Mouse (Mus musculus): ENCODE measurements at regions not wholly inside any gene's neighbourhood (a gene's known extent, or its start where the extent isn't known, plus 50 kb on each side); places are given as distances from the start of the nearest gene placed in this dataset.

- H3K27ac ChIP-seq (ENCODE audit: low read depth, low read length), result no peak overlapping the region
- H3K27me3 ChIP-seq (ENCODE audit: control insufficient read depth, insufficient read depth, low read length), result no peaks in the 10 kb centered on the region
- H3K4me3 ChIP-seq (ENCODE audit: low read length), result no peak overlapping the region
- no peak overlapping the region for H3K4me2 ChIP-seq (replicated peaks; ENCODE audit: low read depth, low read length)
- 85% methylated on average over 6 of the region's 6 CpGs for WGBS
- H3K36me3 ChIP-seq (ENCODE audit: control insufficient read depth, insufficient read depth, low read length), result no peaks in the 10 kb centered on the region
- no peaks in the 10 kb centered on the region for H3K4me1 ChIP-seq (ENCODE audit: control insufficient read depth, insufficient read depth, low read length)
- ATAC-seq (ENCODE audit: low FRiP score, low TSS enrichment), result no peak
- H3K9ac ChIP-seq (ENCODE audit: low read depth, low read length), result no peak overlapping the region
- no peaks in the 10 kb centered on the region for H3K9me3 ChIP-seq (ENCODE audit: control insufficient read depth, low read length)
Measured at GRCm38 (mm10) chr11:17393832-17394231, 136.5 kb downstream of the C1d start.

GRCm38 (mm10) chr11:17414531-17414930 lies 157.2 kb downstream of the C1d start:
- H3K36me3 ChIP-seq (ENCODE audit: control insufficient read depth, insufficient read depth, low read length), result no peaks in the 10 kb centered on the region
- no peaks in the 10 kb centered on the region for H3K9me3 ChIP-seq (ENCODE audit: control insufficient read depth, low read length)
- H3K4me3 ChIP-seq (ENCODE audit: low read length), result no peak overlapping the region
- H3K9ac ChIP-seq (ENCODE audit: low read depth, low read length), result no peak overlapping the region
- H3K27ac ChIP-seq (ENCODE audit: low read depth, low read length), result no peak overlapping the region
- no peaks in the 10 kb centered on the region for H3K4me1 ChIP-seq (ENCODE audit: control insufficient read depth, insufficient read depth, low read length)
- no peak overlapping the region for H3K4me2 ChIP-seq (replicated peaks; ENCODE audit: low read depth, low read length)
- H3K27me3 ChIP-seq (ENCODE audit: control insufficient read depth, insufficient read depth, low read length), result no peaks in the 10 kb centered on the region
- no peak for ATAC-seq (ENCODE audit: low FRiP score, low TSS enrichment)
- 25% methylated on average over 1 of the region's 1 CpGs for WGBS

GRCm38 (mm10) chr11:17415144-17415543 lies 157.8 kb downstream of the C1d start:
- H3K4me3 ChIP-seq (ENCODE audit: low read length), result no peak overlapping the region
- H3K4me1 ChIP-seq (ENCODE audit: control insufficient read depth, insufficient read depth, low read length), result no peaks in the 10 kb centered on the region
- no peak overlapping the region for H3K9ac ChIP-seq (ENCODE audit: low read depth, low read length)
- 41% methylated on average over 1 of the region's 1 CpGs for WGBS
- H3K9me3 ChIP-seq (ENCODE audit: control insufficient read depth, low read length), result no peaks in the 10 kb centered on the region
- H3K36me3 ChIP-seq (ENCODE audit: control insufficient read depth, insufficient read depth, low read length), result no peaks in the 10 kb centered on the region
- no peak for ATAC-seq (ENCODE audit: low FRiP score, low TSS enrichment)
- H3K27ac ChIP-seq (ENCODE audit: low read depth, low read length), result no peak overlapping the region
- no peak overlapping the region for H3K4me2 ChIP-seq (replicated peaks; ENCODE audit: low read depth, low read length)
- H3K27me3 ChIP-seq (ENCODE audit: control insufficient read depth, insufficient read depth, low read length), result no peaks in the 10 kb centered on the region

DNA sequence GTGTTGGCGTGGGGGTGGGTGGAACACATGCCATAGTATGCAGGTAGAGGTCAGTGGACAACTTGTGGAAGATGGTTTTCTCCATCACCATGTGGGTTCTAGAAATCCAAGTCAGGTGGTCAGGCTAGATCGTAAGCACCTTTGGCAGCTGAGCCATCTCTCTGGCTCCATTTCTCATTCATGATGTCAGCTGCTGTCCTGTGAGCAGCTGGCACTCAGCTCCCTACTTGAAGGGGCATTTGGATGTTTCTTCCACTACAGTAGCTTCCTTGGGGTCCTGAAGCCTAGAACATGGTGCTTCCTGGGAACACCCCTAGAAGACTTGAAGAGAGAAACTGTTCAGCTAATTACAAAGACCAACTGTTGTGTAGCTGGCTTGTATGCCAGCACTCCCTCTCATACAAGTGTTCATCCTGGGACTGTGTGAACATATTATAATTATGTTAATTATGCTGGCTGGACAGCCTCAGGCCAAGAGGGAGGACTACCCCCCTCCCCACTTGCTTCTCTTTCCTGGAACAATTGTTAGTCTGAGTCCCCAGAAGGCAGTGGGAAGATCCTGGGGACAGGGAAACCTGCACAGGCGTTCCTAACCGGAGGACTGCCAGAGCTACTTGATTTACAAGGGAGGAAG lies 160.4 kb downstream of the C1d start:
- Histone ChIP-seq H3K27ac (ENCODE audit: low read depth, low read length) (no peak overlapping the region), H3K36me3 (ENCODE audit: control insufficient read depth, insufficient read depth, low read length) (no peaks in the 10 kb centered on the region), H3K9ac (ENCODE audit: low read depth, low read length) (no peak overlapping the region), H3K4me3 (ENCODE audit: low read length) (no peak overlapping the region), H3K4me1 (ENCODE audit: control insufficient read depth, insufficient read depth, low read length) (no peaks in the 10 kb centered on the region), H3K4me2 (replicated peaks; ENCODE audit: low read depth, low read length) (no peak overlapping the region), H3K27me3 (ENCODE audit: control insufficient read depth, insufficient read depth, low read length) (no peaks in the 10 kb centered on the region), H3K9me3 (ENCODE audit: control insufficient read depth, low read length) (0 out of 2 replicates have a peak, but pooled peaks cover 6% of the 10 kb centered on the region)
- no peak for ATAC-seq (ENCODE audit: low FRiP score, low TSS enrichment)
- WGBS, result 52% methylated on average over 4 of the region's 4 CpGs

DNA sequence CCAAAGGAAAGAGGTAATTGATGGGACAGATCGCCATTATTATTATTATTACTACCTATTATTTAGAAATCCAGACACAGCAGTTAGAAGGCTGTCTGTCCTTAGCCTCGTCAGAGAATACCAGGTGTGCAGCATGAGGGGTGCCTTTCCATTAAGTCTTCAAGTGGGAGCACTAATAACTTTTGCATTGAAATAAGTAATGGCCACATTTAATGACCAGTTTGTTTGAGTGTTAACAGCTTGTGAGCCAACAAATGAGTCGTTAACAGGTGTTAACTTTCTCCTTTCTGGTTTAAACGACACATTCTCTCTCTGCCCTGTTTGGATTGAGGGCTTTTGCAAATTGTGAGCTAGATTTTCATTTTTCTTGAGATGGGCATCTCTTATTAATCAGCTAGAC lies 184.8 kb downstream of the C1d start:
- Histone ChIP-seq H3K4me1 (ENCODE audit: control insufficient read depth, insufficient read depth, low read length) (no peaks in the 10 kb centered on the region), H3K9ac (ENCODE audit: low read depth, low read length) (no peak overlapping the region), H3K36me3 (ENCODE audit: control insufficient read depth, insufficient read depth, low read length) (no peaks in the 10 kb centered on the region), H3K4me2 (replicated peaks; ENCODE audit: low read depth, low read length) (no peak overlapping the region), H3K27ac (ENCODE audit: low read depth, low read length) (no peak overlapping the region), H3K27me3 (ENCODE audit: control insufficient read depth, insufficient read depth, low read length) (no peaks in the 10 kb centered on the region), H3K9me3 (ENCODE audit: control insufficient read depth, low read length) (no peaks in the 10 kb centered on the region), H3K4me3 (ENCODE audit: low read length) (no peak overlapping the region)
- ATAC-seq (ENCODE audit: low FRiP score, low TSS enrichment), result no peak
- WGBS, result 41% methylated on average over 4 of the region's 4 CpGs

DNA sequence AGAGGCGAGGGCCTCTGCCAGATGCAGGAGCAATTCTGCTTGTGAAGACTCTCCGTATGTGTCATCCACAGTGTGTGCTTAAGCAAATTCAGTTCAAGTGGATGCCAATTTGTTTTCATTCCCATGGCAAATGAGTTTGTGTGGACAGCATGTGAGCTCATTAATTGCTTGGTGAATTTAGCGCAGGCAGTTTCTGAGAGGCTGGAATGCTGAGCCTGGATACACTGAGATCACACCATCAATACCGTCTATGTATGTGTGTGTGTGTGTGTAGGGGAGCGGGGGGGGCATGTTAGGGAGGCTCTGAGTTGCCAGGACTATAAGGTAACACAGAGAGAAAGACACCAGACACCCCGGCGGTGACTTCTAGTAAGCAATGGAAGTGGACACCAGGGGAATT lies 191.9 kb downstream of the C1d start:
- Histone ChIP-seq H3K27me3 (ENCODE audit: control insufficient read depth, insufficient read depth, low read length) (no peaks in the 10 kb centered on the region), H3K4me3 (ENCODE audit: low read length) (no peak overlapping the region), H3K9me3 (ENCODE audit: control insufficient read depth, low read length) (no peaks in the 10 kb centered on the region), H3K4me1 (ENCODE audit: control insufficient read depth, insufficient read depth, low read length) (peaks cover 10% of the 10 kb centered on the region; the same call in 1 of the 2 replicates), H3K9ac (ENCODE audit: low read depth, low read length) (no peak overlapping the region), H3K4me2 (replicated peaks; ENCODE audit: low read depth, low read length) (no peak overlapping the region), H3K36me3 (ENCODE audit: control insufficient read depth, insufficient read depth, low read length) (no peaks in the 10 kb centered on the region), H3K27ac (ENCODE audit: low read depth, low read length) (no peak overlapping the region)
- 56% methylated on average over 7 of the region's 7 CpGs for WGBS
- peak; percentile 36; the same call in 1 of the 2 replicates for ATAC-seq (ENCODE audit: low FRiP score, low TSS enrichment)

DNA sequence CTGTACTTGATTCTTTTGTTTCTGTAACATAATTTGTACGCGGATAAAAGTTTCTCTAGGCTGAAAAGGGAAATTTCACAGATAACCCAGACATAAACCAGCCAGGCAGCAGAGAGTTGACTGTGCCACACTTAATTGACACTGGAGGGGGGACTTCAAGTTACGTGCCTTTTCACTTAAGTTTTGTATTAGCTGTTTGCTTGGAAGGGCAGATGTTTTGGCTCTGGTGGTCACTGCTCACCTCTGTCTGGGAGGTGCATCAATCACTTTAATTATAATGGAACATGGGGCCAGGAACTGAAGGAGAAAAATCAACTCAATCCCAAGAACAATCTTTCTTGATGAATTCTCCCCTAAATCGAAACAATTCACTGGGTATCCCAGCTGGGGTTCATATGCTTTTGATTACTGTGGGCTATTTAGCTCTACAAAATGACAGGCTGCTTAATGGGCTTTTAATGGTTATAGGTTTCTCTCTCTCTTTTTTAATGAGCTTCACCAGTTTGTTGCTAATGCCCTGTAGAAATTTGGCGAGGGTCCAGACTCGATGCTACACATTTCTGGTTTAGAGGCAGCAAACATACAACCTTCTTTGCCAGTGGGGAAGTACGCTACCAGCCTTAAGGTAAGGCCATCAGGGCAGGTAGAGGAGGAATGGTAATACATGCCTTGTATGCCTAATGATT lies 193.1 kb downstream of the C1d start:
- Histone ChIP-seq H3K9me3 (ENCODE audit: control insufficient read depth, low read length) (no peaks in the 10 kb centered on the region), H3K9ac (ENCODE audit: low read depth, low read length) (no peak overlapping the region), H3K27ac (ENCODE audit: low read depth, low read length) (peak overlapping the region; percentile 72; the same call in 1 of the 2 replicates), H3K4me3 (ENCODE audit: low read length) (no peak overlapping the region), H3K4me1 (ENCODE audit: control insufficient read depth, insufficient read depth, low read length) (peaks cover 10% of the 10 kb centered on the region; the same call in 1 of the 2 replicates), H3K36me3 (ENCODE audit: control insufficient read depth, insufficient read depth, low read length) (no peaks in the 10 kb centered on the region), H3K4me2 (replicated peaks; ENCODE audit: low read depth, low read length) (no peak overlapping the region), H3K27me3 (ENCODE audit: control insufficient read depth, insufficient read depth, low read length) (no peaks in the 10 kb centered on the region)
- 22% methylated on average over 7 of the region's 7 CpGs for WGBS
- ATAC-seq (ENCODE audit: low FRiP score, low TSS enrichment), result peak; percentile 75

- H3K9me3 ChIP-seq (ENCODE audit: control insufficient read depth, low read length), result no peaks in the 10 kb centered on the region
- H3K4me2 ChIP-seq (replicated peaks; ENCODE audit: low read depth, low read length), result no peak overlapping the region
- H3K9ac ChIP-seq (ENCODE audit: low read depth, low read length), result no peak overlapping the region
- H3K4me1 ChIP-seq (ENCODE audit: control insufficient read depth, insufficient read depth, low read length), result peaks cover 10% of the 10 kb centered on the region; the same call in 1 of the 2 replicates
- H3K36me3 ChIP-seq (ENCODE audit: control insufficient read depth, insufficient read depth, low read length), result no peaks in the 10 kb centered on the region
- no peaks in the 10 kb centered on the region for H3K27me3 ChIP-seq (ENCODE audit: control insufficient read depth, insufficient read depth, low read length)
- no peak overlapping the region for H3K4me3 ChIP-seq (ENCODE audit: low read length)
- no peak overlapping the region for H3K27ac ChIP-seq (ENCODE audit: low read depth, low read length)
- no peak for ATAC-seq (ENCODE audit: low FRiP score, low TSS enrichment)
- WGBS, result 85% methylated on average over 2 of the region's 2 CpGs
Measured at GRCm38 (mm10) chr11:17451451-17451850, 194.1 kb downstream of the C1d start.

DNA sequence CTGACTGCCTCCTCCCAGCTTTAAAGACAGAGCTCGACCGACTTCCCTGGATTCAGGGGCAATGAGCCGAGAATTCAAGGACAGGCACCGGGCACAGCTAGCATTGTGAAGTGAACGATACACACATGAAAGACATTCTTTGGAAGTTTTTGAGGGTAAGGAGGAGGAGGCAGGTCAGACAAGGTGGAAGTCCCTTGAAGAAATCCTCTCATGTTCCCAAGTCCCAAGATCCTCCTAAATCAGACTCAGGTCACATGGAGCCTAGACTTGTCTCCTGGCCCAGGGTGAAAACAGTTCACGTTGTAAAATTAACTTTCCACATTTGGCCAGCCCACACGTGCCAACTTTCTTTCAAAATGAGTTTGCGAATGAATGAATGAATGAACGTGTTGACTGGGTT lies 196.2 kb downstream of the C1d start:
- peak; percentile 66; the same call in 1 of the 2 replicates for ATAC-seq (ENCODE audit: low FRiP score, low TSS enrichment)
- H3K4me2 ChIP-seq (replicated peaks; ENCODE audit: low read depth, low read length), result no peak overlapping the region
- H3K9ac ChIP-seq (ENCODE audit: low read depth, low read length), result no peak overlapping the region
- H3K36me3 ChIP-seq (ENCODE audit: control insufficient read depth, insufficient read depth, low read length), result no peaks in the 10 kb centered on the region
- WGBS, result 16% methylated on average over 9 of the region's 9 CpGs
- no peaks in the 10 kb centered on the region for H3K27me3 ChIP-seq (ENCODE audit: control insufficient read depth, insufficient read depth, low read length)
- H3K9me3 ChIP-seq (ENCODE audit: control insufficient read depth, low read length), result no peaks in the 10 kb centered on the region
- no peak overlapping the region for H3K4me3 ChIP-seq (ENCODE audit: low read length)
- H3K27ac ChIP-seq (ENCODE audit: low read depth, low read length), result no peak overlapping the region
- peaks cover 9% of the 10 kb centered on the region; the same call in 1 of the 2 replicates for H3K4me1 ChIP-seq (ENCODE audit: control insufficient read depth, insufficient read depth, low read length)
